Mouse (Mus musculus): ENCODE measurements around the gene Styx. TPM values are rescaled to one million over a fixed set of nuclear protein-coding genes. Genes with fewer than 3 reads are reported as not detected.

Styx gene
- polyA plus RNA-seq (2015; fragmentation: Nextera tagmentation; extraction: Ambion mirVana), result 68.0 and 68.8 TPM in 2 replicates

- Histone ChIP-seq H3K4me2 (peak within 1 kb of the TSS; percentile 58), H3K4me1 (peaks cover 19% of the 10 kb centered on the region), H3K27ac (replicated peaks) (peak within 1 kb of the TSS; percentile 72), H3K27me3 (replicated peaks) (no peaks in the 10 kb centered on the region), H3K36me3 (peaks cover 19% of the 10 kb centered on the region), H3K9ac (replicated peaks) (peak within 1 kb of the TSS; percentile 48), H3K4me3 (replicated peaks) (peak within 1 kb of the TSS; percentile 54), H3K9me3 (replicated peaks) (no peaks in the 10 kb centered on the region)
- peak; percentile 98 for ATAC-seq (ENCODE audit: low FRiP score)
- under 1% methylated on average over 72 of the region's 93 CpGs for WGBS
These were observed at the start of gene Styx for GRCm38 (mm10) chr14:45350931-45351859. Gene Styx (plus strand): TSS chr14:45351093.

GRCm38 (mm10) chr14:45303939-45304338 is 47.0 kb upstream of the Styx start:
- ATAC-seq (ENCODE audit: low FRiP score), result no peak
- H3K4me3 ChIP-seq (replicated peaks), result no peak overlapping the region
- no peak overlapping the region for H3K4me2 ChIP-seq
- H3K27me3 ChIP-seq (replicated peaks), result no peaks in the 10 kb centered on the region
- H3K9ac ChIP-seq (replicated peaks), result no peak overlapping the region
- H3K27ac ChIP-seq (replicated peaks), result no peak overlapping the region
- H3K9me3 ChIP-seq (replicated peaks), result no peaks in the 10 kb centered on the region
- peaks cover 40% of the 10 kb centered on the region for H3K36me3 ChIP-seq
- no peaks in the 10 kb centered on the region for H3K4me1 ChIP-seq
- WGBS, result 43% methylated on average over 4 of the region's 4 CpGs

GRCm38 (mm10) chr14:45304389-45304788 is 46.5 kb upstream of the Styx start:
- WGBS, result 59% methylated on average over 4 of the region's 4 CpGs
- no peak overlapping the region for H3K4me3 ChIP-seq (replicated peaks)
- peaks cover 36% of the 10 kb centered on the region for H3K36me3 ChIP-seq
- no peaks in the 10 kb centered on the region for H3K9me3 ChIP-seq (replicated peaks)
- no peaks in the 10 kb centered on the region for H3K27me3 ChIP-seq (replicated peaks)
- no peak overlapping the region for H3K4me2 ChIP-seq
- H3K27ac ChIP-seq (replicated peaks), result no peak overlapping the region
- no peak overlapping the region for H3K9ac ChIP-seq (replicated peaks)
- no peaks in the 10 kb centered on the region for H3K4me1 ChIP-seq
- ATAC-seq (ENCODE audit: low FRiP score), result no peak

- H3K9me3 ChIP-seq (replicated peaks), result no peaks in the 10 kb centered on the region
- H3K4me2 ChIP-seq, result no peak overlapping the region
- H3K27me3 ChIP-seq (replicated peaks), result no peaks in the 10 kb centered on the region
- H3K36me3 ChIP-seq, result peaks cover 28% of the 10 kb centered on the region
- H3K9ac ChIP-seq (replicated peaks), result no peak overlapping the region
- no peak overlapping the region for H3K4me3 ChIP-seq (replicated peaks)
- no peak for ATAC-seq (ENCODE audit: low FRiP score)
- peaks cover 8% of the 10 kb centered on the region; the same call in 1 of the 2 replicates for H3K4me1 ChIP-seq
- H3K27ac ChIP-seq (replicated peaks), result no peak overlapping the region
- WGBS, result 98% methylated on average over 5 of the region's 5 CpGs
These were observed 45.0 kb upstream of the Styx start for GRCm38 (mm10) chr14:45305852-45306251.

- H3K9me3 ChIP-seq (replicated peaks), result no peaks in the 10 kb centered on the region
- no peak overlapping the region for H3K4me3 ChIP-seq (replicated peaks)
- ATAC-seq (ENCODE audit: low FRiP score), result no peak
- peaks cover 12% of the 10 kb centered on the region for H3K36me3 ChIP-seq
- peaks cover 8% of the 10 kb centered on the region; the same call in 1 of the 2 replicates for H3K4me1 ChIP-seq
- WGBS, result 95% methylated on average over 8 of the region's 8 CpGs
- no peaks in the 10 kb centered on the region for H3K27me3 ChIP-seq (replicated peaks)
- H3K4me2 ChIP-seq, result no peak overlapping the region
- no peak overlapping the region for H3K27ac ChIP-seq (replicated peaks)
- H3K9ac ChIP-seq (replicated peaks), result no peak overlapping the region
These were observed 43.1 kb upstream of the Styx start for GRCm38 (mm10) chr14:45307630-45308328.

GRCm38 (mm10) chr14:45309646-45310045 is 41.2 kb upstream of the Styx start:
- Histone ChIP-seq H3K9me3 (replicated peaks) (no peaks in the 10 kb centered on the region), H3K4me3 (replicated peaks) (no peak overlapping the region), H3K27ac (replicated peaks) (no peak overlapping the region), H3K36me3 (peaks cover 4% of the 10 kb centered on the region; the same call in 1 of the 2 replicates), H3K9ac (replicated peaks) (no peak overlapping the region), H3K27me3 (replicated peaks) (no peaks in the 10 kb centered on the region), H3K4me2 (no peak overlapping the region), H3K4me1 (peaks cover 8% of the 10 kb centered on the region; the same call in 1 of the 2 replicates)
- 86% methylated on average over 13 of the region's 13 CpGs for WGBS
- ATAC-seq (ENCODE audit: low FRiP score), result no peak; the same call in 1 of the 2 replicates

- WGBS, result 92% methylated on average over 14 of the region's 14 CpGs
- ATAC-seq (ENCODE audit: low FRiP score), result no peak; the same call in 1 of the 2 replicates
- H3K4me2 ChIP-seq, result no peak overlapping the region
- no peak overlapping the region for H3K4me3 ChIP-seq (replicated peaks)
- no peak overlapping the region for H3K27ac ChIP-seq (replicated peaks)
- no peaks in the 10 kb centered on the region for H3K27me3 ChIP-seq (replicated peaks)
- H3K4me1 ChIP-seq, result peaks cover 8% of the 10 kb centered on the region; the same call in 1 of the 2 replicates
- H3K9ac ChIP-seq (replicated peaks), result no peak overlapping the region
- H3K36me3 ChIP-seq, result peaks cover under 1% of the 10 kb centered on the region; the same call in 1 of the 2 replicates
- no peaks in the 10 kb centered on the region for H3K9me3 ChIP-seq (replicated peaks)
These were observed 40.8 kb upstream of the Styx start for GRCm38 (mm10) chr14:45310101-45310500.

GRCm38 (mm10) chr14:45316927-45317326 is 34.0 kb upstream of the Styx start:
- Histone ChIP-seq H3K9me3 (replicated peaks) (no peaks in the 10 kb centered on the region), H3K4me2 (peak overlapping the region; percentile 57), H3K36me3 (no peaks in the 10 kb centered on the region), H3K27me3 (replicated peaks) (no peaks in the 10 kb centered on the region), H3K4me1 (peaks cover 27% of the 10 kb centered on the region), H3K27ac (replicated peaks) (no peak overlapping the region), H3K4me3 (replicated peaks) (peak overlapping the region; percentile 87), H3K9ac (replicated peaks) (peak overlapping the region; percentile 90; the same call in 1 of the 2 replicates)
- 78% methylated on average over 5 of the region's 5 CpGs for WGBS
- no peak for ATAC-seq (ENCODE audit: low FRiP score)

GRCm38 (mm10) chr14:45317921-45318411 is 32.9 kb upstream of the Styx start:
- peak overlapping the region; percentile 90 for H3K9ac ChIP-seq (replicated peaks)
- H3K36me3 ChIP-seq, result no peaks in the 10 kb centered on the region
- H3K4me3 ChIP-seq (replicated peaks), result peak overlapping the region; percentile 87
- WGBS, result 1% methylated on average over 37 of the region's 38 CpGs
- peak overlapping the region; percentile 57 for H3K4me2 ChIP-seq
- H3K9me3 ChIP-seq (replicated peaks), result no peaks in the 10 kb centered on the region
- peak overlapping the region; percentile 95 for H3K27ac ChIP-seq (replicated peaks)
- no peaks in the 10 kb centered on the region for H3K27me3 ChIP-seq (replicated peaks)
- peaks cover 27% of the 10 kb centered on the region for H3K4me1 ChIP-seq
- ATAC-seq (ENCODE audit: low FRiP score), result peak; percentile 54

GRCm38 (mm10) chr14:45318426-45319236 is 32.3 kb upstream of the Styx start, which contains the start of gene Ero1l:
Gene Ero1l (minus strand): TSS chr14:45318771.
- Histone ChIP-seq H3K4me1 (peaks cover 27% of the 10 kb centered on the region), H3K36me3 (no peaks in the 10 kb centered on the region), H3K27me3 (replicated peaks) (no peaks in the 10 kb centered on the region), H3K9ac (replicated peaks) (peak within 1 kb of the TSS; percentile 90), H3K4me2 (peak within 1 kb of the TSS; percentile 57), H3K9me3 (replicated peaks) (no peaks in the 10 kb centered on the region), H3K27ac (replicated peaks) (peak within 1 kb of the TSS; percentile 95), H3K4me3 (replicated peaks) (peak within 1 kb of the TSS; percentile 87)
- WGBS, result 2% methylated on average over 62 of the region's 74 CpGs
- ATAC-seq (ENCODE audit: low FRiP score), result peak; percentile 97

GRCm38 (mm10) chr14:45319237-45319610 is 31.7 kb upstream of the Styx start:
- H3K4me2 ChIP-seq, result peak overlapping the region; percentile 57
- no peak overlapping the region; the same call in 1 of the 2 replicates for H3K4me3 ChIP-seq (replicated peaks)
- peak overlapping the region; percentile 95; the same call in 1 of the 2 replicates for H3K27ac ChIP-seq (replicated peaks)
- H3K4me1 ChIP-seq, result peaks cover 27% of the 10 kb centered on the region
- H3K9me3 ChIP-seq (replicated peaks), result no peaks in the 10 kb centered on the region
- H3K27me3 ChIP-seq (replicated peaks), result no peaks in the 10 kb centered on the region
- H3K9ac ChIP-seq (replicated peaks), result no peak overlapping the region
- WGBS, result 62% methylated on average over 3 of the region's 3 CpGs
- ATAC-seq (ENCODE audit: low FRiP score), result no peak
- no peaks in the 10 kb centered on the region for H3K36me3 ChIP-seq

Measured in neural tube, embryonic 15.5 days (tissue).